Comparison of ENCODE assay signal across 20 mouse cellular contexts in genomic region chr14:60746141-60746540, GRCm38 (mm10). TPM values are rescaled to one million over a fixed set of nuclear protein-coding genes. Genes with fewer than 3 reads are reported as not detected.
"Had no signal": no experiment of that assay in that cellular context is flagged by ENCODE, and none has a peak within 500 bp of the region (broad histone marks: within the 10 kb centered on the region; RNA-seq: fewer than 3 reads in every experiment).

No protein-coding gene starts in this region.

- H3K27me3 ChIP-seq: midbrain, embryonic 12.5 days; neural tube, embryonic 13.5 days; neural tube, embryonic 15.5 days; stomach, embryonic 15.5 days had no signal

- H3K27ac ChIP-seq: midbrain, embryonic 10.5 days; midbrain, embryonic 12.5 days; neural tube, embryonic 13.5 days; neural tube, embryonic 15.5 days; stomach, embryonic 15.5 days; stomach, postnatal 0 days had no signal

- H3K4me2 ChIP-seq: lung, embryonic 14.5 days; midbrain, embryonic 12.5 days; neural tube, embryonic 13.5 days; neural tube, embryonic 15.5 days; stomach, embryonic 15.5 days had no signal

- H3K9ac ChIP-seq: lung, embryonic 14.5 days; midbrain, embryonic 12.5 days; neural tube, embryonic 13.5 days; neural tube, embryonic 15.5 days; stomach, embryonic 15.5 days had no signal

- DNase-seq: lung, adult 18-20 months; lung, embryonic 14.5 days; lung, postnatal 10 days; lung, postnatal 4 days; midbrain, embryonic 14.5 days; right cerebral cortex, postnatal 14 days; thymus, adult 2 months; thymus, postnatal 25 days; thymus, postnatal 4 days had no signal

- H3K4me1 ChIP-seq: midbrain, embryonic 10.5 days had no signal

- H3K9me3 ChIP-seq: midbrain, embryonic 10.5 days; midbrain, embryonic 12.5 days; neural tube, embryonic 13.5 days; neural tube, embryonic 15.5 days; stomach, embryonic 15.5 days had no signal

- H3K4me3 ChIP-seq: midbrain, embryonic 10.5 days; midbrain, embryonic 12.5 days; myocyte; neural tube, embryonic 13.5 days; neural tube, embryonic 15.5 days; stomach, embryonic 15.5 days had no signal

- ATAC-seq: midbrain, embryonic 16.5 days had no signal

RNA-seq across cellular contexts. Expression of gene C1qtnf9, which starts 21.8 kb away (rescaled TPM):
- total RNA-seq: megakaryocyte, adult 5-6 weeks; megakaryocyte-erythroid progenitor cell, adult 5-6 weeks had no signal
- polyA plus RNA-seq: midbrain, embryonic 14.5 days; midbrain, embryonic 16.5 days; myocyte; neural tube, embryonic 11.5 days had no signal
